Mouse (Mus musculus): Measurements from ENCODE around the gene Nploc4.

GRCm38 (mm10) chr11:120337447-120337846, 100.1 kb downstream of the Nploc4 start:
- TF ChIP-seq CTCF (IDR thresholded peaks at IDR 0.05; ENCODE audit: borderline replicate concordance, extremely low read depth, insufficient read depth, insufficient read length) (no peak), POLR2A (IDR thresholded peaks at IDR 0.05; ENCODE audit: borderline replicate concordance, extremely low read depth, insufficient read depth, insufficient read length, poor library complexity, severe bottlenecking) (no peak)

Data from brain, embryonic 14.5 days (tissue).